Mouse (Mus musculus): ENCODE results near the gene Tmem242. TPM values are rescaled to one million over a fixed set of nuclear protein-coding genes. Genes with fewer than 3 reads are reported as not detected.

Tmem242 gene
- total and polyA plus RNA-seq, 3 experiments, result 68.9 to 83.1 (median 80.4) TPM

DNA sequence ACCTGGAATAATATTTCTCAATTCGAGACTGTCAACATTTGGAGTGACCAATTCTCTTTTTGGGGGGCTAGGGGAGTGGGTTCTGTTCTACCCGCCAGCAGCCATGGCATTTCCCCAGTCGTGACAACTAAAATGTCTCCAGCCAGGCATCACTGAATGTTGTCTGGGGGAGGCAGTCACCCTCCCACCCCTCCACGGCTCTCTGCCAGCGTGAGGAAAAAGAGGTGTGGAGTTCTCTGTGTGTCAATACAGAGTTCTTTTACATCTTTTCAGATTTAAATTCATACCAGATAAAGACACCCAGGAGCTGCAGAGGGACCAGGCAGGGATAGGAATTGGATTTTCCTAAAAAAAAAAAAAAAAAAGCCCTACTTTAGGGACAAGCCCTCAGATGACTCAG lies 43.8 kb downstream of the Tmem242 start:
- DNase-seq (ENCODE audit: extremely low read depth), result no peak
- H3K27ac ChIP-seq (ENCODE audit: insufficient read depth, low read depth), result no peak overlapping the region
- peaks cover 2 to 7% of the 10 kb centered on the region in 2 experiments; a peak in 3 of 4 replicates for H3K4me1 ChIP-seq (ENCODE audit: control insufficient read depth in 1 of 2, insufficient read depth in 2 of 2)
- TF ChIP-seq USF2 (conservative IDR thresholded peaks at IDR 0.05; ENCODE audit: low read depth, low read length) (no peak), CTCF (conservative IDR thresholded peaks at IDR 0.05 in 1 of 2, IDR thresholded peaks at IDR 0.05 in 1 of 2; ENCODE audit: low read depth in 2 of 2, low read length in 2 of 2) (no peak), POLR2AphosphoS2 (IDR thresholded peaks at IDR 0.05; ENCODE audit: low read depth, low read length) (no peak), KAT2A (IDR thresholded peaks at IDR 0.05; ENCODE audit: insufficient replicate concordance, low read length) (no peak), TBP (conservative IDR thresholded peaks at IDR 0.05; ENCODE audit: low read depth, low read length) (no peak), NELFE (IDR thresholded peaks at IDR 0.05; ENCODE audit: low read depth, low read length) (no peak), CHD1 (IDR thresholded peaks at IDR 0.05; ENCODE audit: low read depth, low read length) (no peak), JUND (conservative IDR thresholded peaks at IDR 0.05; ENCODE audit: low read depth, low read length) (no peak), SMC3 (IDR thresholded peaks at IDR 0.05; ENCODE audit: low read depth, low read length) (no peak), ELF1 (IDR thresholded peaks at IDR 0.05; ENCODE audit: low read depth, low read length) (no peak), CHD2 (IDR thresholded peaks at IDR 0.05; ENCODE audit: low read length) (no peak), PAX5 (IDR thresholded peaks at IDR 0.05; ENCODE audit: low read length) (no peak), JUN (IDR thresholded peaks at IDR 0.05; ENCODE audit: insufficient read depth, low read depth, low read length) (no peak)
- H3K4me2 ChIP-seq (ENCODE audit: insufficient read depth, low read depth, poor library complexity, severe bottlenecking), result no peak overlapping the region
- dilution Hi-C loops (cut with MboI; ENCODE audit: extremely low pct_ligation_motif_present, extremely low pct_unique_long_range_greater_than_20kb, low sequenced_read_pairs) (no loop called here), in situ Hi-C loops (cut with MboI; ENCODE audit: low pct_ligation_motif_present, low pct_unique_long_range_greater_than_20kb, low sequenced_read_pairs) (loop anchor here (5.0 to 25.0 kb wide), 2 partner anchors 139 to 609 kb away; no protein-coding TSS in a partner anchor)
- no peak overlapping the region for H3K4me3 ChIP-seq (replicated peaks in 1 of 3; ENCODE audit: low read depth in 2 of 3, low read length in 2 of 3, poor library complexity in 1 of 3)
- no peaks in the 10 kb centered on the region for H3K36me3 ChIP-seq (replicated peaks in 1 of 2; ENCODE audit: control insufficient read depth in 1 of 2, insufficient read depth in 1 of 2, low read length in 1 of 2)
- H3K9ac ChIP-seq (ENCODE audit: insufficient read depth, low read depth), result no peak overlapping the region
- no peaks in the 10 kb centered on the region for H3K27me3 ChIP-seq (replicated peaks)
- peaks cover 8% of the 10 kb centered on the region for H3K9me3 ChIP-seq (replicated peaks; ENCODE audit: low read length)
- no peaks in the 10 kb centered on the region for H3K79me2 ChIP-seq (replicated peaks; ENCODE audit: control insufficient read depth, extremely low read depth, insufficient read depth, poor library complexity, severe bottlenecking)

DNA sequence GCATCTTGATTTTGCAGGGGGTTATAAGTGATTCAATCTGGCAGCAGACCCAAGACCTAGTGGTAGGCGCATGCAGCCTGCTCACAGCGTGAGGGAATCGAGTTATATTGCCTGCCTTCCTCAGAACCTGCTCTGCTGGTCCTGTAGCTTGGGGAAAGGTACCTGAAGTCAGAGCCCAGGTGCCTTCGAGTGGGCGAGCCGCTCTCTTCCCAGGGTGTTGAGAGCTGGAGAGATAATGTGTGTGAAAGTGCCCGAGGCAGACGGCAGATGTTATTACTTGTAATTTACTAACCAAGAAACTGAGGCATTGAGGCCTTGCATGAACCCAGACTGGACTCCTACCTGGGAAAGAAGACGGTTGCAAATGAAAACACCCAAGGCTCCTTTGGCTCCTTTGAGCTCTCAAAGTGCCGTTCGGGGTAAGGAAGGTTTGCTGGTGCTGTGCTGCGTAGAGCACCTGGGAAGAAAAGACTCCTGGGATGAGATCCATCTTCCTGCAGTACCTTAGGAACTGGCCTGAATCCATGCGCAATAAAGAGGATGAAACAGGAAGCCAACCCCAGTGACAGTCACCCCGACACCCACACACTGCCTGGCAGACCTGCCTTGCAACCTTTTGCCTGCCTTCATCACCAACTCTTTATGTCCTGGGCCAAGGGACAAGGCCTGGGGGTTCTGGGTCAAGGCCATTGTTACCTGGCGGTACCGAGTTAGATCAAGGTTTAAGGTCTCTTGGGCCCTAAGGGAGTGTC lies 44.4 kb downstream of the Tmem242 start:
- Histone ChIP-seq H3K4me3 (replicated peaks in 1 of 3; ENCODE audit: low read depth in 2 of 3, low read length in 2 of 3, poor library complexity in 1 of 3) (no peak overlapping the region), H3K36me3 (replicated peaks in 1 of 2; ENCODE audit: control insufficient read depth in 1 of 2, insufficient read depth in 1 of 2, low read length in 1 of 2) (no peaks in the 10 kb centered on the region), H3K9ac (ENCODE audit: insufficient read depth, low read depth) (no peak overlapping the region), H3K4me2 (ENCODE audit: insufficient read depth, low read depth, poor library complexity, severe bottlenecking) (no peak overlapping the region), H3K79me2 (replicated peaks; ENCODE audit: control insufficient read depth, extremely low read depth, insufficient read depth, poor library complexity, severe bottlenecking) (no peaks in the 10 kb centered on the region), H3K27me3 (replicated peaks) (no peaks in the 10 kb centered on the region), H3K27ac (ENCODE audit: insufficient read depth, low read depth) (no peak overlapping the region), H3K4me1 (ENCODE audit: control insufficient read depth in 1 of 2, insufficient read depth in 2 of 2) (peaks cover 2 to 7% of the 10 kb centered on the region in 2 experiments; a peak in 3 of 4 replicates), H3K9me3 (replicated peaks; ENCODE audit: low read length) (peaks cover 8% of the 10 kb centered on the region)
- TF ChIP-seq SIN3A (IDR thresholded peaks at IDR 0.05; ENCODE audit: low read length) (no peak), ETS1 (conservative IDR thresholded peaks at IDR 0.05; ENCODE audit: low read depth, low read length) (no peak), ZMIZ1 (IDR thresholded peaks at IDR 0.05; ENCODE audit: low read depth, low read length) (no peak), ZC3H11A (IDR thresholded peaks at IDR 0.05; ENCODE audit: low read depth, low read length) (no peak), CTCF (conservative IDR thresholded peaks at IDR 0.05 in 1 of 2, IDR thresholded peaks at IDR 0.05 in 1 of 2; ENCODE audit: low read depth in 2 of 2, low read length in 2 of 2) (no peak), RAD21 (IDR thresholded peaks at IDR 0.05; ENCODE audit: low read depth, low read length) (no peak), JUN (IDR thresholded peaks at IDR 0.05; ENCODE audit: insufficient read depth, low read depth, low read length) (no peak), TBP (conservative IDR thresholded peaks at IDR 0.05; ENCODE audit: low read depth, low read length) (no peak), USF2 (conservative IDR thresholded peaks at IDR 0.05; ENCODE audit: low read depth, low read length) (no peak), ELF1 (IDR thresholded peaks at IDR 0.05; ENCODE audit: low read depth, low read length) (no peak), NELFE (IDR thresholded peaks at IDR 0.05; ENCODE audit: low read depth, low read length) (no peak), UBTF (IDR thresholded peaks at IDR 0.05; ENCODE audit: low read depth, low read length) (no peak), JUND (conservative IDR thresholded peaks at IDR 0.05; ENCODE audit: low read depth, low read length) (no peak), CHD1 (IDR thresholded peaks at IDR 0.05; ENCODE audit: low read depth, low read length) (no peak), MAZ (IDR thresholded peaks at IDR 0.05; ENCODE audit: low read depth, low read length) (no peak), ZNF384 (IDR thresholded peaks at IDR 0.05; ENCODE audit: low read depth, low read length) (no peak), POLR2A (IDR thresholded peaks at IDR 0.05; ENCODE audit: low read depth, low read length) (no peak), BHLHE40 (IDR thresholded peaks at IDR 0.05; ENCODE audit: low read depth, low read length) (no peak), IRF4 (IDR thresholded peaks at IDR 0.05; ENCODE audit: low read depth, low read length) (no peak), MAFK (IDR thresholded peaks at IDR 0.05; ENCODE audit: insufficient replicate concordance, low read length) (no peak)
- DNase-seq (ENCODE audit: extremely low read depth), result no peak
- in situ Hi-C loops (cut with MboI; ENCODE audit: low pct_ligation_motif_present, low pct_unique_long_range_greater_than_20kb, low sequenced_read_pairs) (loop anchor here (5.0 to 25.0 kb wide), 2 partner anchors 138 to 608 kb away; no protein-coding TSS in a partner anchor), dilution Hi-C loops (cut with MboI; ENCODE audit: extremely low pct_ligation_motif_present, extremely low pct_unique_long_range_greater_than_20kb, low sequenced_read_pairs) (no loop called here)
